Mouse (Mus musculus) hindbrain, postnatal 0 days (tissue): ENCODE results near the gene 1810055G02Rik. TPM values are rescaled to one million over a fixed set of nuclear protein-coding genes. Genes with fewer than 3 reads are reported as not detected.

Source experiments
- ATAC-seq: fragments of 200-750 bp; cut with Nextera tagmentation; 2 replicates; pipeline ENCODE4 v1.8.0; 2017; ENCODE audit warnings: mild to moderate bottlenecking, moderate TSS enrichment, moderate library complexity
- DNase-seq: peaks from one replicate; pipeline ENCODE4 v3.0.0-alpha.2; 2015; ENCODE audit warnings: low spot score
- H3K27ac ChIP-seq: fragments of 300-500 bp; sonication (generic); 2 replicates; pipeline ENCODE4 v1.5.1; 2014; ENCODE audit warnings: mild to moderate bottlenecking
- H3K27me3 ChIP-seq: fragments of 300-500 bp; sonication (generic); 2 replicates; pipeline ENCODE4 v1.6.1; 2014; ENCODE audit warnings: low read length, mixed read lengths; ENCODE audit not compliant: insufficient read depth
- H3K36me3 ChIP-seq: fragments of 300-500 bp; sonication (generic); 2 replicates; pipeline ENCODE4 v1.6.1; 2014; ENCODE audit warnings: low read length, mixed read lengths; ENCODE audit not compliant: insufficient read depth
- H3K4me1 ChIP-seq: fragments of 300-500 bp; sonication (generic); 2 replicates; pipeline ENCODE4 v1.6.1; 2014; ENCODE audit warnings: antibody characterized with exemption, low read length, mixed read lengths; ENCODE audit not compliant: insufficient read depth
- H3K4me2 ChIP-seq: fragments of 300-500 bp; sonication (generic); 2 replicates; pipeline ENCODE4 v1.6.1; 2014; ENCODE audit warnings: low read depth, mild to moderate bottlenecking, low read length, moderate library complexity, mixed read lengths
- H3K4me3 ChIP-seq: fragments of 300-500 bp; sonication (generic); 2 replicates; pipeline ENCODE4 v1.5.1; 2014; ENCODE audit warnings: low read length
- H3K9ac ChIP-seq: fragments of 300-500 bp; sonication (generic); replicated peaks from 2 replicates; pipeline ENCODE4 v1.6.1; 2014; ENCODE audit warnings: mild to moderate bottlenecking, low read length, moderate library complexity, mixed read lengths
- H3K9me3 ChIP-seq: fragments of 300-500 bp; sonication (generic); 2 replicates; pipeline ENCODE4 v1.6.1; 2016; ENCODE audit warnings: low read length, mixed read lengths
- CTCF ChIP-seq: IDR thresholded peaks from 2 replicates; pipeline ENCODE4 v1.5.1; 2016; ENCODE audit warnings: antibody characterized with exemption, control low read depth, low read depth
- WGBS: fragments of 180-500 bp; shearing (Covaris S2); extraction: QIAGEN DNeasy Blood & Tissue Kit; methylation state at CpG from one replicate; pipeline ENCODE4 v1.1.7; 2014; 5-methylcytosine and 5-hydroxymethylcytosine counted together
- polyA plus RNA-seq: library from polyadenylated mRNA; unstranded; fragments of >200 nt; fragmentation: Nextera tagmentation; extraction: Ambion mirVana; gene quantifications from 2 replicates; pipeline ENCODE4 v1.2.1, GENCODE M21; 2015
- total RNA-seq: library from RNA; depleted of rRNA; stranded (reverse); fragments of >200 nt; gene quantifications from 2 replicates; pipeline ENCODE4 v1.2.3, GENCODE M21; 2014

Gene 1810055G02Rik
- total and polyA plus RNA-seq, 2 experiments from 2014 or later: 37.2 to 57.7 TPM

DNA sequence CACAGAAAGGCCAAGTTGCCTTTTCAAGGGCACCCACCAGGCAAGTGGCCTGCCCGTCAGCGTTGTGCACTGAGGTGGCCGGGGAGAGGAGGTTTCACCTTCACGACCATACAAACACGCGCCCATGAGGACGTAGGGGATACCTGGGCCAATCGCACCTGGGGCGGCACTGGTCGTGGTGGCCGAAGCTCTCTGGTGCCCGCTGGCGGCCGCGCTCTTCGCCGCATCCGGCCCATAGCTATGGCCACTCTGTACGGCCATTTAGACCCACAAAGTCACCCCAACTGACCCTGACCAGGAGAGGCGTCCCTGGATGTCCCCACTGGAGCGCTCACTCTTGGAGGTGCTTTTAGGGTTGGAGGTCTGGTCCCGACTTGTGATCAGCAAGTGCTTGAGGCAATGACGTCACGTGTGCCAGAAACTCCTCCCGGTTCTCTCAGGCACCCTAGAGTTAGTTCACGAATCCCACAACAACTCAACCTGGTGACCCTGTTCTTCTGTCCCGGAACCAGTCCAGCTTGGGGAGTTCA is 11.3 kb downstream of the 1810055G02Rik start:
- H3K36me3 ChIP-seq: peaks cover 29% of the 10 kb centered on the region
- H3K4me2 ChIP-seq: peak overlapping the region; percentile 86
- no peaks in the 10 kb centered on the region for H3K9me3 ChIP-seq
- DNase-seq (peak; percentile 57), ATAC-seq (peak; percentile 81)
- H3K4me3 ChIP-seq: peak overlapping the region; percentile 40
- peak; percentile 61 for TF ChIP-seq CTCF
- H3K27ac ChIP-seq: peak overlapping the region; percentile 20; the same call in 1 of the 2 replicates
- WGBS: 2% methylated on average over 27 of the region's 27 CpGs
- peaks cover 7% of the 10 kb centered on the region for H3K4me1 ChIP-seq
- no peaks in the 10 kb centered on the region for H3K27me3 ChIP-seq
- peak overlapping the region; percentile 33; the same call in 1 of the 2 replicates for H3K9ac ChIP-seq

DNA sequence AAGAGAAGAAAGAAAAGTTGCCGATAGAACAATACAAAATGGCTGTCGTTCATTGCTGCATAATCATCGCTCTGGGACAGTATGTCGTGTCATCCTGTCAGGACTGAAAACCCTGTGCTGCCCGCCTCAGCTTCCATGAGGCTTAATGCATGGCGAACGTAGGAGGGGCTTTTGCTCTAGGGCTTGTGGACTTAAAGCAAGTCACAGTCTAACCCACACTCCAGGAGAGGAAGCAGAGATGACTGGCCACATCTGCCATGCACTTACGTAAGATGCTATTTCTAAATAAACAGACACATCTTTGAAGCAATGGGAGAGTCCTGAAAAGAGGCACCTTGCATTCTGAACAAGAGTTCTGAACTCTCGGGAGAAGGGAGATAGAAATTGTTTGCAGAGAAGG is 15.1 kb downstream of the 1810055G02Rik start:
- WGBS: 95% methylated on average over 9 of the region's 9 CpGs
- Histone ChIP-seq H3K4me1 (peaks cover 7% of the 10 kb centered on the region), H3K4me3 (no peak overlapping the region), H3K4me2 (no peak overlapping the region), H3K27ac (no peak overlapping the region), H3K9me3 (no peaks in the 10 kb centered on the region), H3K27me3 (no peaks in the 10 kb centered on the region), H3K9ac (no peak overlapping the region), H3K36me3 (no peaks in the 10 kb centered on the region)
- ATAC-seq: no peak
- DNase-seq: no peak
- no peak for TF ChIP-seq CTCF

DNA sequence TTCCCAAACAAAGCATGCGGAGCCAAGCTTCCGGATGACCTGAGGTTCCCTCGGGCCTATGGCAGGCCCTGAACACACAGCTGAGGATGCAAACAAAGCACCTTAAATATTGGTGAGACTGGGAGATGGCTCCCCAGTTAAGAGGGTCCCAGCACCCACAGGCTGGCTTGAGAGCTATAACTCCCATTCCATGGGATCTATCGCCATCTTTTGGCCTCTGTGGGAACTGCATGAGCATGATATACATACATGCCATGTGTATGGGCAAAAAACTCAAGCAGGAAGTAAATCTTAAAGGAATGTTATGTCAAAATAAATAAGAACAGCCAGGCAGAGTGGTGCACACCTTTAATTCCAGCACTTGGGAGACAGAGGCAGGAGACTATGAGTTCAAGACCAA is 15.8 kb downstream of the 1810055G02Rik start:
- peaks cover 6% of the 10 kb centered on the region for H3K4me1 ChIP-seq
- no peak overlapping the region for H3K27ac ChIP-seq
- 81% methylated on average over 4 of the region's 4 CpGs for WGBS
- no peaks in the 10 kb centered on the region for H3K9me3 ChIP-seq
- ATAC-seq (no peak), DNase-seq (peak; percentile 63)
- no peak overlapping the region for H3K9ac ChIP-seq
- no peak overlapping the region for H3K4me3 ChIP-seq
- peak; percentile 61 for TF ChIP-seq CTCF
- H3K4me2 ChIP-seq: no peak overlapping the region
- H3K36me3 ChIP-seq: no peaks in the 10 kb centered on the region
- no peaks in the 10 kb centered on the region for H3K27me3 ChIP-seq

DNA sequence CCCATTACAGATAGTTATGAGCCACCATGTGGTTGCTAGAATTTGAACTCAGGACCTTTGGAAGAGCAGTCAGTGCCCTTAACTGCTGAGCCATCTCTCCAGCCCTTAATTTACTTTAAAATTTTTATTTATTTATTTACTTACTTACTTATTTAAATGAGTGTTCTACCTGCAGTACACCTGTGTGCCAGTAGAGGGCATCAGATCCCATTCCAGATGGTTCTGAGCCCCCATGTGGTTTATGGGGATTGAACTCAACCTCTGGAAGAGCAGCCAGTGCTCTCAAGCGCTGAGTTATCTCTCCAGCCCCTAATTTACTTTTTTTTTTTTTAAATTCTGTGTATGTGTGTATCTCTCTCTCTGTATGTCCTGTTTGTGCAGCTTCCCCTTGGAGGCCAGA is 16.7 kb downstream of the 1810055G02Rik start:
- Histone ChIP-seq H3K27me3 (no peaks in the 10 kb centered on the region), H3K9ac (no peak overlapping the region), H3K9me3 (no peaks in the 10 kb centered on the region), H3K27ac (no peak overlapping the region), H3K4me3 (no peak overlapping the region), H3K4me1 (no peaks in the 10 kb centered on the region), H3K4me2 (no peak overlapping the region), H3K36me3 (no peaks in the 10 kb centered on the region)
- WGBS: 14% methylated on average over 1 of the region's 1 CpGs
- TF ChIP-seq CTCF: peak; percentile 78
- DNase-seq: peak; percentile 77
- ATAC-seq: no peak

DNA sequence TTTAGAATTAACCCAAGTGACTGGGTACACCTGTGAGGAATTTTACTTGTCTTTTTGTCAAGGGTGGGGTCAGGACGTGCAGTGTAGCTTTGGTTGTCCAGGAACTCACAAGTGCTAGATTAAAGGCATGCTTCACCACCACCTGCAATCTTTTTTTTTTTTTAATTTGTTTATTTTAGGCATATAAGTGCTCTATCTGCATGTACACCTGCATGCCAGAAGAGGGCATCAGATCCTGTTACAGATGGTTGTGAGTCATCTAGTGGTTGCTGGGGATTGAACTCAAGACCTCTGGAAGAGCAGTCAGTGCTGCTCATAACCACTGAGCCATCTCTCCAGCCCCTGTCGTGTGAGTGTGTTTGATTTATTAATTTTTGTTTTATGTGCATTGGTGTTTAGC is 20.8 kb downstream of the 1810055G02Rik start:
- no peak for ATAC-seq

DNA sequence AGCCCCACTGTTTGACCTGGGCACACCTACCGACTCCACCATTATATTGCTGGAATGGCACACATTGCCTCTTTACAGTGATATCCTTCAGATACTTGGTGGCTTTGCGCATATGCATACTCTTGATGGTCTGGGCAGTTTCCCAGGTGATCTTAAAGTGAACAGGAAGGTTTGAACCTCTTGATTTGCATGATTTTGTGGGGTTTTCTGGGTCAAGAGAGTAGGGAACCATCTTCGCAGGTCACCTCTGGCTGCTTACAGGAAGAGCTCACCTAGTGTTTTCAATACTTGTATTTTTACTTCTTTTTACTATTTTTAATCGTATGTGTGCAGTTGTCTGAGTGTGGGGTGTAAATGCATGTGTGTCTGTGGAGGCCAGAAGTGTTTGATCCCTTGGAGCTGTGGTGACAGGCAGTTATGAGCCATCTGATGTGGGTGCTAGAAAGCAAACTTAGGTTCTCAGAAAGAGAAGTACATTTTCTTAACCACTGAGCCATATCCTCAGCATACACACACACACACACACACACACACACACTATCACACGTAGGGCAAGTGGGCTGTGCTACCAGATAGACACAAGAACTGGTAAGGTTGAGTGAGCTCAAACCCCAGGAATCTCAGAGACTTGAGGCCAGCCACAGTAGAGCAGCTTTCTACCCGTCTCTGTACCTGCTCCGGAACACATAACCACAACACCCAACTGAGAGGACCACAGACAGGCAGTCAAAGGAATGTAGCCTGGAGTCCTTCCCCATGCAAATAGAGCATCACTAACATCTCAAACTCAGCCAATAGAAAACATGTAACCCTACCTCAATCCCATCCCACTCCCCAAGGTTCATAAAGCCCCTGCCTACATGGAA is 22.9 kb downstream of the 1810055G02Rik start:
- WGBS: 84% methylated on average over 7 of the region's 7 CpGs
- no peak overlapping the region for H3K4me3 ChIP-seq
- DNase-seq (no peak), ATAC-seq (no peak)
- no peaks in the 10 kb centered on the region for H3K9me3 ChIP-seq
- H3K4me2 ChIP-seq: no peak overlapping the region
- H3K4me1 ChIP-seq: no peaks in the 10 kb centered on the region
- no peak overlapping the region for H3K27ac ChIP-seq
- no peaks in the 10 kb centered on the region for H3K27me3 ChIP-seq
- no peak overlapping the region for H3K9ac ChIP-seq
- H3K36me3 ChIP-seq: no peaks in the 10 kb centered on the region
- no peak for TF ChIP-seq CTCF

More for the DNA sequence above, 20.8 kb downstream of the 1810055G02Rik start:
- Histone ChIP-seq H3K9ac (no peak overlapping the region), H3K9me3 (no peaks in the 10 kb centered on the region), H3K4me1 (no peaks in the 10 kb centered on the region), H3K4me3 (no peak overlapping the region), H3K27me3 (no peaks in the 10 kb centered on the region), H3K36me3 (no peaks in the 10 kb centered on the region), H3K4me2 (no peak overlapping the region), H3K27ac (no peak overlapping the region)
- no peak for TF ChIP-seq CTCF
- DNase-seq: no peak
- WGBS: 78% methylated on average over 2 of the region's 2 CpGs

DNA sequence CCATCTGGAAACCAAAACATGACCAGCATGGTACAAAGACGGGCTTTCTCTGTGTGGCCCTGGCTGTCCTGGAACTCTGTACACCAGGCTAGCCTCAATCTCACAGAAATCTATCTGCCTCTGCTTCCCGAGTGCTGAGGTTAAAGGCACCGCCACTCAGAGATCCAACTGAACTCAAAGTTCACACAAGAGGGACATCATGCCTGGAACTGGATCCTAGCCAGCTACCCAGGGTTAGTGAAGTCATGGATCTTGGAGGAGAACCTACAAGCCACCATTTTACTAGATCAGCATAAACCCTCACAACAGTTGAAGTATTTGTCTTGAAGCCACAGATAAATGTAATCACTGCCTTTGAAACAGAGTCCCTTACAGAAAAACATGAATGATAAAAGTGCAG is 27.9 kb downstream of the 1810055G02Rik start:
- 93% methylated on average over 3 of the region's 3 CpGs for WGBS
- Histone ChIP-seq H3K4me3 (no peak overlapping the region), H3K9ac (no peak overlapping the region), H3K27ac (no peak overlapping the region), H3K9me3 (no peaks in the 10 kb centered on the region), H3K4me2 (no peak overlapping the region), H3K27me3 (no peaks in the 10 kb centered on the region), H3K36me3 (no peaks in the 10 kb centered on the region), H3K4me1 (no peaks in the 10 kb centered on the region)
- ATAC-seq: no peak
- no peak for TF ChIP-seq CTCF
- DNase-seq: no peak
